Mouse (Mus musculus) retina, postnatal 7 days (tissue): ENCODE measurements around the gene Scn3b.

Experiments used
- DNase-seq: peaks from one replicate; pipeline ENCODE4 v3.0.0-alpha.2; 2012; ENCODE audit warnings: low read depth, low spot score

Scn3b gene

DNA sequence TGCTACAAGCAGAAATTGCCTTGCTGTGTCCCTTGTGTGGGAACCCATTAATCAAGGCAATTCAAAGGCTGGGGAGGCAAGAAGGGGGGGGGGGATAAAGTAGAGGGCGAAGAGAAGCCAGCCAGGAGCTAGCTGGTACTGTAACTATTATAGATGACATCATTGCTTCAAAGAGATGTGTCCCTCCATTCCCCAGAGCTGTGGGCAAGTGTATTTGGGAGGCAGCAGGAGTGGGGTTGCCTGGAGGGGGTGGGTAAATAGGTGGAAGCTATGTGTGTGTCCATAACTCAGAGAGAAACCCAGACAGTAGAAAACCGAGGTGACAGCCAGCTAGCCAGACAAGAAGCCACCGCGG, 292 bp upstream of the Scn3b start:
- DNase-seq: no peak

DNA sequence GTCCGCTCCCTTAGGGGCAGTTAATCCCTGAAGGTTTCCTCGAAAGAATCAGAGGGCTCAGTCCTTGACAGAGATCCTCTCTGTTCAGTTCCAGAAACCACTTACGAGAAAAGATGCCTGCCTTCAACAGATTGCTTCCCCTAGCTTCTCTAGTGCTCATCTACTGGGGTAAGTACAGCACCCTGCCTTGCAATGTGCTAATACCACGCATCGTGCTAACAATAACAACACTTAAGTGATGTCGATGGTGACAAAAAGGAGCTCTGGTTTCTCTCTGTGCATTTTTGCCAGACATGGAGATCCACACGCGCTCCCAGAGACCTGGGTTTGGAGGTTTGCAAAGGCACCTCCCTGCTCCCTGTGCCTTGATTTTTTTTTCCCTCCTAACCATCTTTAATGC, 863 bp downstream of the Scn3b start:
- DNase-seq: no peak

DNA sequence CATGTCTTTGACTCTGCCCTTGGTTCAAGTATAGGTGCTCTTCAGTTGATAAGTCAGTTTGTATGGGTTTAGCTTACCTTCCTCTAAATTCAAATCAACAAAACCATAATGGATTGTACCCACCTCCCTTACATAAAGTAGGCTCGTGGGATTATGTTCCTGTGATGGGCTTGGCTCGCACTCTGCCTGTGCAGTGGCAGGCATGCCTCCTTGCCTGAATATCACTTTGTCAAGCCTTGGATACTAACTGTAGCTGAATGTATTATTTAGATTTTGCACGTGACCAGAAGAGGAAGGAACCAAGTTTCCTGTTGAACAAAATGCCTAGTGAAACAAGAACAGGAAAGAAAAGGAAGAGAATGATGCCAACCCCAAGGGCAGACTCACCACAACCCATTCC, 2.1 kb downstream of the Scn3b start:
- DNase-seq: no peak

DNA sequence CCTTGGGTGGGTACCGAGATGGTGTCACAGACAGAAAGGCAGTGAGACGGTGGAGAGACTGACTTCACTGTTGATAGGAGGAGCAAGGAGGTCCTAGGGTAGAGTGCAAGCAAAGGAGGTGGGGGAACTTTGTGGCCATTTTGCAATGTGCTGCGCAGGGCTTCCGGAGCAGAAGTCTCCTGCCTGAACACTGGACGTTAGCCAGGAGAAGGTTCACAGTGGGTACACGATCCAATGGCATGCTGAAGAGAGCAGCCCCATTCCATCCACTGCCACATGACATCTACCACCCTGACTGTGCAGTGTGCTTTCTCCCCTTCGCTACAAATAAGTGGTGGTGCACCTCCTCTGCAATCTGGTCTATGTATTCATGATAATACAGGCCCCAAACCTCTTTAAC, 3.8 kb downstream of the Scn3b start:
- no peak for DNase-seq

DNA sequence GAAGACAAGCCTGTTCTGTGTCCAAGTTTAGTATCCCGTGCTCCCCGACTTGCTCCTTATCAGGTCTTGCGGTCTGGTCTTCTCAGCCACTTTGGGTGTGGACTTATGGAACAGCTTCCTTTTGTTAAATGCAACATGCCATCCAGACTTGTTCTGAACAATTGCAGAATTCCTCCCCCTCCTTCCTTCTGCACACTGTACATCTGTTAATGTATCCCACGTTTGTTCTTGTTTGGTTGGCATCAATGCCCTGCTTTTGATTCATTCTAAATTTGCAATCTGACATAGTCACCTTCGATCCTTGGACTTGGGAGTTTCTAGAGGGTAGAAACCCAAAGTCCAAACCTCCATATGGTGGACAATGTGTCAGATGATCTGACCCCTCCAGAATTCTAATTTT, 6.9 kb downstream of the Scn3b start:
- DNase-seq: no peak

DNA sequence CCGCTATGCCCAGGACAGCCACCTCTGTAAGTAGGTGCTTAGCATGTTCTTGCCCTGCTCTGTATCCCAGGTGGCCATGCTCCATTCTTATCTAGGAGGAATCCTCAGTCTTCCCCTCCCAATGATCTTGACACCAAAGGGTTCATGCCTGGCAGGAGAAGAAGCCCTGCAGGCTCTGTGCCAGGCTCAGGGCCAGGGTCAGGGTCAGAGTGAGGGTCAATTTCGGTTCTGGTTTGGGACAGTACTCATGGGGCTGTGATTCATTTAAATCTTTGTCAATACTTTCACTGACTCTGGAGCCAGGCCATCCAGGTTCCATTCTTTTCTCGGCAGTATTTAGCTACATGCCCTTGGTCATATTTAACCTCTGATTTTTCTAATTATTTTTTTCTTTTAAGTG, 8.7 kb downstream of the Scn3b start:
- DNase-seq: no peak

DNA sequence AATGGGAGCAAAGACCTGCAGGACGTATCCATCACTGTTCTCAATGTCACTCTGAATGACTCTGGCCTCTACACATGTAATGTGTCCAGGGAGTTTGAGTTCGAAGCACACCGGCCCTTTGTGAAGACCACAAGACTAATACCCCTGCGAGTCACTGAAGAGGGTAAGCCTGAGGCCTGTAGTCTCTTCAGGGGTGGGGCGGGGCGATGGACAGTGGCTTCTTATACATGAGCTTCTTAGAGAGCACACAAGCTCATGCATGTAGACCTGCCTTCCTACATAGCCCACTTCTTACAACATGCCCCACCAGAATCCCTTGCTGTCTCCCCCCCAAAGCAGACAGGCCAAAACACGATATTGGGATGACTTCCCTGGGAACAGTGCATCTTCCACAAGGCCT, 10.4 kb downstream of the Scn3b start:
- DNase-seq: no peak

DNA sequence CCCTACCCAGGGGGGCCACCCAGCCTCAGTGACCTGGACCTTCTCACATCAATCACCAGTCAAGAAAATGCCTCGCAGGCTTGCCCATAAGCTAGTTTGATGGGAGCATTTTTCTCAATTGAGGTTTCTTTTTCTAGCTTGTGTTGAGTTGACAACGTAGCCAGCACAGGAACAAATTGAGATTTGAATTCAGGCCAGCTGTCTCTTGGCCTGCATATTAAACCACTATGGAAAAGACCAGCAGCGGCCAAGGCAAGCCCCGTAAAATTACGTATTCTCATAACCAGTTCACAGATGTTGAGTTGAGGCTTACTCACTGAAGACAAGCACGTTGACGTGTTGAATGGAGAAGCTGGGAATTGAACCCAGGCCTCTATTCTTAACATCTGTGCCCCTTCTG, 14.0 kb downstream of the Scn3b start:
- DNase-seq: no peak

DNA sequence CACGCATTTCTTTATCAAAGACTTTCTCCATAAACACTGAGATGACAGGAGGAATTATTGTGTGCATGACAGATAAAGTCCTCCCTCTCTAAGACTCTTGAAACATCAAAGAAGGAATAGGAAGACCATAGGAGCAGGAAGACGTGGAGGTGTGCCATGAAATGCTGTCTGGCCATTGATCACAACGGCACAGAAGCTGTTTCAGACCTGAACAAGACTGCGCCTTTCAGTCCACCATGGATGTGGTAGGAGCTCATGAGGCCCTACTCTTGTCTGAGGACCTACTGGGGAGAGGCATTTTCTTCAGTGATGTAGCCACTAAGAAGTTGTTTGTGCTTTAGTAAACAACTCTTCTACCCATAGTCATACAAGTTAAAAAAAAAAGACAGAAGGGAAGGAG, 23.5 kb downstream of the Scn3b start:
- DNase-seq: no peak

DNA sequence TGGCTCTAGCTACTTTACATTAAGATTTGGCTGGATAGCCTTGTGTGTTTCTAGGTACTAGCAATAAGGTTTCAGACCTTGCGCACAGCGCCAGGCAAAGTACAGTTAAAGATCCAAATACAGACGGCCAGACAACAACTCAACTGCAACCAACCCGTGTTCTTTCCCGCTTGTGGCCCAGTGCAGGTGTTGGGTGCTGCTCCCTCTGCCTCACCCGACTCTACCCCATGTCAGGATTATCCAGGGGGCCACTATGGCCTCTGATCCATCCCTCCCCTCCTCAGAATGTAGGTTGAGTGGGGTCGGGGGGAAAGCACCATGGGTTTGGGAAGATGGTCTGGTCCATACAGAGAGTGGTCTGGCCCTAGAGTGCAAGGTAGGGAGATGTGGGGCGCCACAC, 24.3 kb downstream of the Scn3b start:
- no peak for DNase-seq

DNA sequence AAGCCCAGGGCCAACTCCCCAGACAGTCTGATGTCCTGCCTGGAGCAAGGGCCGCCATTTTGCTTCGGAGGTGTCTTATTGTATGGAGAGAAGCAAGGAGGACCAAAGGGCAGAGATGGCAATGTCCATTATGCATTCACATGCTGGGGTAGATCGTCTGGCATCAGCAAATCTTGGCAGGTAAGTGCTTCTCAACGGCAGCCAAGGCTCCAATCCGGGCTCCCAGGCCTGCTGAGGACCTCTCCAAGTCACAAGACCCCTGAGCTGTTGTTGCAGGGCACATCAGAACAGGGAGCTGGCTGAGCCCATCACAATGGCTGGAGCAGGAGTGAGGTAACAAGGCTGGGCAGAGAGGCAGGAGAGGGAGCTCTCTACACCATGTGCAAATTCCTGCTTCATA, 24.7 kb downstream of the Scn3b start:
- no peak for DNase-seq

DNA sequence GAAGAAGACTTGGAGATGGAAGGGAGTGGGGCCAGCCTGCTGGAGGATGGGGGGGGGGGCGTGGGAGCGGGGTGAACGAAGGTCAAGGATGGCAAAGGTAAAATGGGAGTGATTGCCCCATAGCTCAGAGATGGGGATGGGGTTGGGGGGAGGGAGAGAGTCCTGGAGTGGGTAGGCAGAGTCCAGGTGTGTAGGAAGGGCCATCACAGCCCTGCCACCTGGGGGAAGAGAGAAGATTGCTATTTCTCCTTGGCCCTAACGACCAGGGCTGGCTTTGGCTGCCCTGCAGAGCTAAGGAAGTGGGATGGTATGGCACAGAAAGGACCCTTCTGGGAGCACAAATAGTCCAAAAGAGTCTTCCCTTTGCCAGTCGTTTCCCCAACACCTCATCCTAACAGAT, 25.2 kb downstream of the Scn3b start:
- no peak for DNase-seq

DNA sequence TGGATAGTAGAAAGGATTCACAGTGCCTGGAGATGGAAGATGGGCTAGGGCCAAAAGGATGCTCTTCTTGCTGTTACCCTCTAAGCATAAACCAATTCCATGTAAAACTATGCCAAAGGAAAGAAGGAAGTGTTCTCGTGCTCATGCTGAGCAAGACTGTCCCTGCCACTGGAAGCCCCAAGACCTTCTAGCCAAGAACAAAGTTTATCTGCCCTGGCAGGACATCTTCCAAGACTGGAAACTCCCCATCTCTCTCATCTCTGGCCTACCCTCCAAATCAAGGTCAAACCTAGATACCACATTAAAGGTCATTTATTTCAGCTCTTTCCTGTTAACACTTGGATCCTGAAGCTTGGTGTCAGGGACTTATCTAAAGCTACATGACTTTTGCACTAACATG, 25.8 kb downstream of the Scn3b start:
- no peak for DNase-seq

DNA sequence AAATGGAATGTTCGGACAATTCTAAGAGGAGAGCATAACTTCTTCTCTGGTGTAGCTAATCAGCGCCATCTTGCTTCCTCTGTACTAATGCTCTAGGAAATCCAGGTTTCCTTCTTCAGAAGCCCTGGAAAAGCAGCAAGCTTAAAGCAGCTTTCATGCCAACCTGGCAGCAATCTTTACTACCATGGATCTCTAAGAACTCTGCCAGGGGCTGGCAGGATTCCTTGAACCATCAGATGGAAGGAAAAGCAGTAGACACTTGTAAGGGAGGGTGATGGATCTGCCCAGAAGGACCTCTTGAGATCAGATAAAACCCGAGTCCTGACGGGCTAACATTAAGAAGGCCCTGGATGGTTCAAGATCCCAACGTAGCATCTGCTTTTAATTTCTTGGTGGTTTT, 27.2 kb downstream of the Scn3b start:
- no peak for DNase-seq

DNA sequence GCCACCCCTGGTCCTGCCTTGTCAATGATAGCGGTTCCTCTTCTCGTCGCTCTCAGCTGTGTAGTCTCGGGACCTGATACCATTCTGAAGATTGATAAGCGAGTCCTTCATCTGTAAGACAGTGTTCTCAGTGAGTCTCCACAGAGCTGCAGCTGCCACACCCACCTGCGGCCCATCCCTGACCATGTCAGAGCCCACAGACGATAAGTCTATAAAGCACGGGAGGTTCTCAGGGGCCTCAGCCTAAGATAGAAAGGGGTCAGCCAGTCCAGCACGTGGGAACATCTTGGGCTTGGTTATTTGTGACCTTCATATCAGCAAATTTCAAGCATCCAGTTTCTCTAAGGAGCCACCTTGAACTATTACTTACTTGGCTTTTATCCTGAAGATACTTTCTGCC, 29.0 kb downstream of the Scn3b start:
- DNase-seq: no peak

DNA sequence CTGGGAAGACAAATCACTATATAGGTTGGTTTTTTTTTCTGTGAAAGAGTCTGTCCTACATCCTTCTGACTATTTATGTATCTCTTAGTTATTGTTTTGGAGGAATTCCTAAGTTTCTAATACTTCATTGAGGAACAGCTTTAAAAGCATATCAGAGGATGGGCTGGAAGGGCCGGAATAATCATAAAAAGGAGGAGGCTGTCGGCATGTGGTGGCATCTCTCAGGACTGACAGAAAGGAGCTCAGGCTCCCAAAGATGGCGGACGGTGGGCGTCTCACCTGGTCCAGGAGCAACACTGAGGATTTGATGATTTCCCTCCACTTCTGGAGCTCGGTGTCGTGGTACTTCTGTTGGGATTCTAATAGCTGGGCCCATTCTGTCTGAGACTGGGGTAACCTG, 30.3 kb downstream of the Scn3b start:
- no peak for DNase-seq

DNA sequence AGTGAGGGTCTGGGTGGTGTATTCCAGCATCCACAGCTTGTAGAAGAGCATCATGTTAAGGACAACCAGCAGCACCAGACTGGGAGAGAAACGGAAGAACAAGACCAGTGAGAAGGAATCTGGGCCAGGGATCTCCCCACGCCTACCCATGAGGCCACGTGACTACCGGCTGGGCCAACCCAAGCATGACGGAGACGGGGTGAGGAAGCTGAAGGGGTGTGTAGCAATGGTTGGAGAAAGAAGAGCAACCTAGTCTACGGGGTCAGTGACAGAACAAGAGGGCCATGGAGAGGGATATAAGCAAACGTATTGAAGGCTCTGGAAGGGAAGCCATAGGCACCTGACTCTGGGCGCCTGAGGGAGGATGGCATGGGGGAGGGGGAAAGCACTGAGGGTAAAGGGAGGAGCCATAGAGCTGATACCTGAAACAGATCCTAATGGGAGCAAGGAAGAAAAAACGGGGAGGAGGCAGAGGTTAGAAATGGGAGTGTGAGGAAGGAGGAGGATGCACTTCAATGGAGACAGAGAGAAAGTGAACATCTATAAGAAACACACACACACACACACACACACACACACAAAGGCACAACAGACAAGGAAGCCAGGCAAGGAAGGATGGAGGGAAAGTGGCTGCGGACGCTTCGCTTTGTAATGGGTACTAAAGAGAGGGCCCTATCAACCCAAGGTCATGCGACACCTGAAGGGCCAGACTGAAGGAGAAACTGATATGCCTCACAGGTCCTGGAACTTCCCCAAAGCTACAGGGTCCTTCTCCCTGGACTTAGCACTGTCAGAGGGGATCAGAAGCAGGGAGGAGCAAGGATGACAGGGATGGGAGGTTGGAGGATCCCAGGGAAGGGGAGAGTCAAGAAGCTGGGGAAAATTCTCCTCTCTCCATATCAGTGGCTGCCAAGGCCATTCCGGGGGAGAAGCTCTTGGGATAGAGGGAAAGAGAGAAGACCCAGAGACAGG, 31.3 kb downstream of the Scn3b start:
- no peak for DNase-seq

DNA sequence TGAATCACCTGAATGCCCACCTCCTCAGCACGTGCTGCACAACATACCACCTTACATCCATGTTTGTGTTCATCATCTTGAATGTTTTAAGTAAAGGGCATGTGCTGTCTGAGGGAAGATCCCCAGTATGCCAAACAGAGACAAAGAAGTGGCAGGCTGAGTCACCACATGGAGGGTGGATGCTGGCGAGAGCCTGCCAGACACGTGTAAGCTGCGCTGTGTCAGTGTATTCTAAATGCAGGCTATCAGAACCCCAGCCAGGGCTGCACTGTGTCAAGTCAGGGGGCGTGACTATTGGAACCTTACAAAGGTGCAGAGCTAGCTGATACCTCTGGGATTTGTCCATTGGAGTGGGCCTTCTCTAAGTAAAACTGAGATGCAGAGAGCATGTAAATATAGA, 32.5 kb downstream of the Scn3b start:
- no peak for DNase-seq

DNA sequence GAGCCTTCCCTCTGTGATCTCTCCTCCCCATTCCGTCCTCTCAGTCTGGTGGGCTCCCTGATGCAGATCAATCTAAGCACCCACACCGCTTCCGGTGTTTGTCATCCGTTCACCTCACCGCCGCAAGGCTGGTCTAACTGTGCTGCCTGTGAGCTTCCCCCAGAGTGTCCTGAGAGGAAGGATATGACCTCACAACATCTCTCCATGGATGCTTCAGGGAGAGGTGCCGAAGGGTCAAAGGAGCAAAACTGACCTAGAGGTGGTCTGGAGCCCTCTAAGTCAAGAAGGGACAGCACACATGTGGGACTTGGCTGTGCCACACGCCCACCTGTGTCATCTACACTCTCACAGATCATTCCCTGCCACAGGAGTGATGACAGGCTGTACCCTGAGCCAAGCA, 33.4 kb downstream of the Scn3b start:
- no peak for DNase-seq

DNA sequence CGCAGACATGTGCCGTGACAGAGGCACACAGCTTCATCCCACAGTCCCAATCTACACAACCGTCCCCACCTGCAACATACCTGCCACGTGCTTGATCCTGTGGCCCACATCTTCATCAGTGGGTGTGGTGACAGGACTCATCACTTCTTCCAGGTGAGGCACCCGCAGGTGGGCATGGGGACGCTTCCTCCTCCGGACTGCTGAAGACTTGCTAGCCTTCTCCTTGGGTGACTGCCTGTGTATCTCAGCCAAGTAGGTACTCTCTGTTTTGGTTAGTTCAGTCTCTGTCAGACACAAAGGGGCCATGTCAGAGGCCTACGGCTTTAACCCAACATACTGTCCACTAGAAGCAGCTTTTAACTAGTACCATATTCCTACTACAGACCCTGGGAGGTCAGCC, 35.2 kb downstream of the Scn3b start:
- DNase-seq: no peak

DNA sequence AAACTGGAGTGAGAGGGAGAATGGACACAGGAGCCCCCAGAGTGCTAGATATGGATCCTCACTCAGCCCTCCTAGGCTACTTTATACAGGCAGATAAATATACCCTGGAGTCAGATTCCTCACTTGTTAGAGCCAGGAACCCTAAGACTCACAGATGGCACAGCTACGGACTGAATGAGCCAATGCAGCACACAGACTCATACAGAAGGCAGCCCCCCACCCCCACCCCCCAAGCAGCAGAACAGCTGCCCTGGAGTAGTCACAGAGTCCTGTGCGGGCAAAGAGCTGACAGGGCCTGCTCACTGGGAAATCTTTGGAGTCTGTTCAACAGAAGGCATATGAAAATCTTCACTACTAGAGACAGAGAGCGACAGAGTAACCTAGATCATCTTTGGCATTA, 38.3 kb downstream of the Scn3b start:
- no peak for DNase-seq

DNA sequence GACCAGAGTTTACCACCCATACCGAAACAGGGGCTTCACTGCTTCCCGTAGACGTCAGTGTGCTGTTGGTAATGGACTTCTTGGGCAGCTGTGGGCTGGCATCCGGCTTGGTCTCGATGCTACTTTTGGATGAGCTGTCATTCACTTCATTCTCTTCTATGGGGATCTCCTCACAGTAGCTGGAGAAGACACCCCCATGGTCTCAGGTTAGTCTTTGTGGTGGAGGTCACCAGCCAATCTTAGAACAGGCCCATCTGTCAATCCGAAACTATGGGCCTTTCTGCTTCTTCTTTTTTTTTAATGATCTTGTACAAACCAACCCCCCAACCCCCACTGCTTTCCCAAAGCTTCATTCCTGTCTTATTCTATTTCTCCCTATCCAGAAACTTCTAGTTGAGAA, 40.9 kb downstream of the Scn3b start:
- DNase-seq: no peak

DNA sequence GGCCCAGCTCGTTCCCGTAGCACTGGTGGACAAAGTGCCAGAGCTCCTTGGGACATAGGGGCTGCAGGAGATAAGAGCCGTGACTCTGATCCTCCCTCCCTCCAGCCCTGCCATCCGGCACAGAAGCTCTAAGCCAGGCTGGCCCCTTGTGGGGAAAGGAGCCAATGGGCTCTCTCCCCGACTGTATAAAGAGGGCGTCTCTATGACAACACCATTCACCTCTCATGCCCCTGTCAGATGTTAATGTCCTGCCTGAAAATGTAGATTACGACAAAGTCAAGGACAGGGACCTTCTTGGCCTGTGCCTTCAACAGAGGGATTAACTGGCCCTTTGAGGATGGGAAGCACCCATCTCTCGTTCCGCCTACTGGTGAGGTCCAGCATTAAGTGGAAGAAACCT, 42.8 kb downstream of the Scn3b start:
- no peak for DNase-seq
